Mouse (Mus musculus): ENCODE data around the gene Rcsd1. TPM values are rescaled to one million over a fixed set of nuclear protein-coding genes. Genes with fewer than 3 reads are reported as not detected.
A peak's percentile ranks its signal among the peaks of the same experiment; 100 is the strongest.

Gene Rcsd1
- polyA plus RNA-seq (2015; fragmentation: Nextera tagmentation; extraction: Ambion mirVana), result 53.7 and 57.5 TPM in 2 replicates

- ATAC-seq (replicated peaks; ENCODE audit: low FRiP score, low read depth) (no peak), DNase-seq (ENCODE audit: low spot score) (no peak)
- no peaks in the 10 kb centered on the region for H3K9me3 ChIP-seq (replicated peaks; ENCODE audit: low read length)
- H3K27me3 ChIP-seq (ENCODE audit: insufficient read depth, low read length), result no peaks in the 10 kb centered on the region
- peak within 1 kb of the TSS; percentile 93 for H3K4me2 ChIP-seq (ENCODE audit: low read length)
- TF ChIP-seq CTCF (IDR thresholded peaks at IDR 0.05; ENCODE audit: low read depth), result no peak
- 66% methylated on average over 5 of the region's 5 CpGs for WGBS
- no peaks in the 10 kb centered on the region for H3K36me3 ChIP-seq (ENCODE audit: insufficient read depth, low read length)
- H3K4me1 ChIP-seq (replicated peaks; ENCODE audit: insufficient read depth, low read length), result peaks cover 27% of the 10 kb centered on the region
- peak within 1 kb of the TSS; percentile 91 for H3K27ac ChIP-seq
- no peak within 1 kb of the TSS for H3K9ac ChIP-seq (ENCODE audit: low read depth, low read length)
- peak within 1 kb of the TSS; percentile 82 for H3K4me3 ChIP-seq (replicated peaks; ENCODE audit: low read depth, low read length)
Observed at GRCm38 (mm10) chr1:165709629-165710256, at the start of gene Rcsd1. Gene Rcsd1 (minus strand): TSS chr1:165709757.

- no peak overlapping the region for H3K4me3 ChIP-seq (replicated peaks; ENCODE audit: low read depth, low read length)
- WGBS, result 23% methylated on average over 4 of the region's 4 CpGs
- H3K27me3 ChIP-seq (ENCODE audit: insufficient read depth, low read length), result no peaks in the 10 kb centered on the region
- no peaks in the 10 kb centered on the region for H3K4me1 ChIP-seq (replicated peaks; ENCODE audit: insufficient read depth, low read length)
- H3K36me3 ChIP-seq (ENCODE audit: insufficient read depth, low read length), result no peaks in the 10 kb centered on the region
- H3K4me2 ChIP-seq (ENCODE audit: low read length), result no peak overlapping the region
- no peak overlapping the region for H3K27ac ChIP-seq
- H3K9ac ChIP-seq (ENCODE audit: low read depth, low read length), result no peak overlapping the region
- no peak for TF ChIP-seq CTCF (IDR thresholded peaks at IDR 0.05; ENCODE audit: low read depth)
- no peaks in the 10 kb centered on the region for H3K9me3 ChIP-seq (replicated peaks; ENCODE audit: low read length)
- DNase-seq (ENCODE audit: low spot score), result peak; percentile 76
- no peak for ATAC-seq (replicated peaks; ENCODE audit: low FRiP score, low read depth)
Observed at GRCm38 (mm10) chr1:165755194-165755593, 45.6 kb upstream of the Rcsd1 start.

GRCm38 (mm10) chr1:165754205-165754604 lies 44.6 kb upstream of the Rcsd1 start:
- H3K27ac ChIP-seq, result no peak overlapping the region
- no peaks in the 10 kb centered on the region for H3K4me1 ChIP-seq (replicated peaks; ENCODE audit: insufficient read depth, low read length)
- H3K36me3 ChIP-seq (ENCODE audit: insufficient read depth, low read length), result no peaks in the 10 kb centered on the region
- ATAC-seq (replicated peaks; ENCODE audit: low FRiP score, low read depth), result no peak
- 65% methylated on average over 6 of the region's 6 CpGs for WGBS
- H3K27me3 ChIP-seq (ENCODE audit: insufficient read depth, low read length), result no peaks in the 10 kb centered on the region
- H3K9ac ChIP-seq (ENCODE audit: low read depth, low read length), result no peak overlapping the region
- H3K9me3 ChIP-seq (replicated peaks; ENCODE audit: low read length), result no peaks in the 10 kb centered on the region
- no peak overlapping the region for H3K4me2 ChIP-seq (ENCODE audit: low read length)
- no peak overlapping the region for H3K4me3 ChIP-seq (replicated peaks; ENCODE audit: low read depth, low read length)
- TF ChIP-seq CTCF (IDR thresholded peaks at IDR 0.05; ENCODE audit: low read depth), result no peak
- DNase-seq (ENCODE audit: low spot score), result no peak

GRCm38 (mm10) chr1:165751838-165752237 lies 42.3 kb upstream of the Rcsd1 start:
- H3K4me1 ChIP-seq (replicated peaks; ENCODE audit: insufficient read depth, low read length), result 0 out of 2 replicates have a peak, but pooled peaks cover 3% of the 10 kb centered on the region
- no peak for TF ChIP-seq CTCF (IDR thresholded peaks at IDR 0.05; ENCODE audit: low read depth)
- H3K36me3 ChIP-seq (ENCODE audit: insufficient read depth, low read length), result no peaks in the 10 kb centered on the region
- ATAC-seq (replicated peaks; ENCODE audit: low FRiP score, low read depth) (no peak), DNase-seq (ENCODE audit: low spot score) (no peak)
- H3K9ac ChIP-seq (ENCODE audit: low read depth, low read length), result no peak overlapping the region
- H3K4me3 ChIP-seq (replicated peaks; ENCODE audit: low read depth, low read length), result no peak overlapping the region
- no peak overlapping the region for H3K27ac ChIP-seq
- H3K9me3 ChIP-seq (replicated peaks; ENCODE audit: low read length), result no peaks in the 10 kb centered on the region
- no peak overlapping the region for H3K4me2 ChIP-seq (ENCODE audit: low read length)
- H3K27me3 ChIP-seq (ENCODE audit: insufficient read depth, low read length), result no peaks in the 10 kb centered on the region
- WGBS, result 84% methylated on average over 5 of the region's 5 CpGs

GRCm38 (mm10) chr1:165751142-165751541 lies 41.6 kb upstream of the Rcsd1 start:
- TF ChIP-seq CTCF (IDR thresholded peaks at IDR 0.05; ENCODE audit: low read depth), result no peak
- no peak for ATAC-seq (replicated peaks; ENCODE audit: low FRiP score, low read depth)
- DNase-seq (ENCODE audit: low spot score), result no peak

GRCm38 (mm10) chr1:165748053-165748452 lies 38.5 kb upstream of the Rcsd1 start:
- TF ChIP-seq CTCF (IDR thresholded peaks at IDR 0.05; ENCODE audit: low read depth), result no peak
- Histone ChIP-seq H3K9ac (ENCODE audit: low read depth, low read length) (no peak overlapping the region), H3K4me1 (replicated peaks; ENCODE audit: insufficient read depth, low read length) (0 out of 2 replicates have a peak, but pooled peaks cover 3% of the 10 kb centered on the region), H3K27ac (no peak overlapping the region), H3K4me2 (ENCODE audit: low read length) (no peak overlapping the region), H3K27me3 (ENCODE audit: insufficient read depth, low read length) (no peaks in the 10 kb centered on the region), H3K4me3 (replicated peaks; ENCODE audit: low read depth, low read length) (no peak overlapping the region), H3K9me3 (replicated peaks; ENCODE audit: low read length) (no peaks in the 10 kb centered on the region), H3K36me3 (ENCODE audit: insufficient read depth, low read length) (no peaks in the 10 kb centered on the region)
- 8% methylated on average over 11 of the region's 11 CpGs for WGBS
- DNase-seq (ENCODE audit: low spot score) (peak; percentile 93), ATAC-seq (replicated peaks; ENCODE audit: low FRiP score, low read depth) (peak; percentile 91)

More at GRCm38 (mm10) chr1:165751142-165751541, 41.6 kb upstream of the Rcsd1 start:
- Histone ChIP-seq H3K9me3 (replicated peaks; ENCODE audit: low read length) (no peaks in the 10 kb centered on the region), H3K27me3 (ENCODE audit: insufficient read depth, low read length) (no peaks in the 10 kb centered on the region), H3K4me1 (replicated peaks; ENCODE audit: insufficient read depth, low read length) (0 out of 2 replicates have a peak, but pooled peaks cover 3% of the 10 kb centered on the region), H3K27ac (no peak overlapping the region), H3K4me3 (replicated peaks; ENCODE audit: low read depth, low read length) (no peak overlapping the region), H3K36me3 (ENCODE audit: insufficient read depth, low read length) (no peaks in the 10 kb centered on the region), H3K4me2 (ENCODE audit: low read length) (no peak overlapping the region), H3K9ac (ENCODE audit: low read depth, low read length) (no peak overlapping the region)
